Mouse (Mus musculus): ENCODE data around the gene Tmem45b. TPM values are rescaled to one million over a fixed set of nuclear protein-coding genes. Genes with fewer than 3 reads are reported as not detected.

Gene Tmem45b
- polyA plus RNA-seq, 1 experiment from 2014 or later: 0.23 TPM

DNA sequence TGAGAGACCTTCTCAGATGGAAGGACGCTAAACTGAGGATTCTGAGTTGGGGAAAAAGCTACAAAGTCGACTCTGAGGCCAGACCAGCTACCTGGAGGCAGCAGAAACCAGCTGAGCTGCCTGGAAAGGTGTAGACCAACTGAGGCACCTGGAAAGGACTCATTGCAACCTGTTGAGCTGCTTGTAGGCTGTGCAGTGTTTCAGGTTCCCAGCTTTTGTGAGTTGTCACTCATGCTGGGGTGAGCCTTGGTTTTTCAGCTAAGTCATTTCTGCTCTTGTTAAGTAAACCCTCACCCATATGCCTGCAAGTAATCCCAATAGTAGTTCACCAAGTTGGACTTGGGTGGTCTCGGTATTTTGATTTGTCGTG, 78.8 kb downstream of the Tmem45b start:
- Histone ChIP-seq H3K9me3 (ENCODE audit: control insufficient read depth, low read length) (no peaks in the 10 kb centered on the region), H3K27ac (ENCODE audit: low read length) (no peak overlapping the region), H3K4me1 (replicated peaks; ENCODE audit: control insufficient read depth, insufficient read depth, low read length) (peaks cover 18% of the 10 kb centered on the region), H3K36me3 (ENCODE audit: control insufficient read depth, insufficient read depth) (peaks cover 3% of the 10 kb centered on the region; the same call in 1 of the 2 replicates), H3K27me3 (replicated peaks; ENCODE audit: control insufficient read depth, insufficient read depth, low read length) (no peaks in the 10 kb centered on the region), H3K4me3 (replicated peaks; ENCODE audit: low read length) (peak overlapping the region; percentile 85), H3K9ac (replicated peaks; ENCODE audit: low read depth, low read length) (peak overlapping the region; percentile 81), H3K4me2 (ENCODE audit: low read length) (peak overlapping the region; percentile 58)
- no peak; the same call in 1 of the 2 replicates for ATAC-seq
- WGBS: 26% methylated on average over 4 of the region's 4 CpGs

DNA sequence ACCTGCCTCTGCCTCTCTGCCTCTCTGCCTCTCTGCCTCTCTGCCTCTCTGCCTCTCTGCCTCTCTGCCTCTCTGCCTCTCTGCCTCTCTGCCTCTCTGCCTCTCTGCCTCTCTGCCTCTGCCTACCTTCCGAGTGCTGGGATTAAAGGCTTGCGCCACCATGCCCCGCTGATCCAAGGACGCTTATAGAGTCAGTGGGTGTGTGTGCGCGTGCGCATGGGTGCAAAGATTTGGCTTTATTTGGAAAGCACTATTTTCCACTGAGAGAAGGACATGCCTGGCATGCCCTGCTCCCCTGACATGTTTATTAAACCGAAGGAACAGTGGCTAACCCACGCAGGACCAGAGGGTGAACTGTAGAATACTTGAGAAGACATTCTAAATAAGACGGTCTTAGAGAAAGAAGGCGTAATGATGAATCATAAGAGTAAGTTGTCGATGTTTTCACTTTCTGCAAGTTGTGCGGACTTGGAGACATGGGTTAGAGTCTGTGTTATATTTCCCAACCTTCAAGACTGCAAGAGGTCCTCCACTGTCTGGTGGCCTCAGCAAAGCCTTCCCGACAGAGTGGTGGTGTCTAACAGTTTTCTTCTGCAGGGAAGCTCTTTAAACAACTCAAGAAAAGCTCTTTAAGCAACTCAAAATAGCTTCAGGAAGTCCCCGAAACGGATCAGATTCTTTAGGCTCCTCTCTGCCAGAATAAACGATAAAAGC, 79.3 kb downstream of the Tmem45b start:
- H3K9ac ChIP-seq (replicated peaks; ENCODE audit: low read depth, low read length): no peak overlapping the region
- ATAC-seq: no peak
- no peaks in the 10 kb centered on the region for H3K9me3 ChIP-seq (ENCODE audit: control insufficient read depth, low read length)
- no peak overlapping the region for H3K4me3 ChIP-seq (replicated peaks; ENCODE audit: low read length)
- H3K36me3 ChIP-seq (ENCODE audit: control insufficient read depth, insufficient read depth): peaks cover 3% of the 10 kb centered on the region; the same call in 1 of the 2 replicates
- WGBS: 81% methylated on average over 17 of the region's 17 CpGs
- H3K4me1 ChIP-seq (replicated peaks; ENCODE audit: control insufficient read depth, insufficient read depth, low read length): peaks cover 18% of the 10 kb centered on the region
- no peak overlapping the region; the same call in 1 of the 2 replicates for H3K4me2 ChIP-seq (ENCODE audit: low read length)
- no peaks in the 10 kb centered on the region for H3K27me3 ChIP-seq (replicated peaks; ENCODE audit: control insufficient read depth, insufficient read depth, low read length)
- H3K27ac ChIP-seq (ENCODE audit: low read length): no peak overlapping the region

DNA sequence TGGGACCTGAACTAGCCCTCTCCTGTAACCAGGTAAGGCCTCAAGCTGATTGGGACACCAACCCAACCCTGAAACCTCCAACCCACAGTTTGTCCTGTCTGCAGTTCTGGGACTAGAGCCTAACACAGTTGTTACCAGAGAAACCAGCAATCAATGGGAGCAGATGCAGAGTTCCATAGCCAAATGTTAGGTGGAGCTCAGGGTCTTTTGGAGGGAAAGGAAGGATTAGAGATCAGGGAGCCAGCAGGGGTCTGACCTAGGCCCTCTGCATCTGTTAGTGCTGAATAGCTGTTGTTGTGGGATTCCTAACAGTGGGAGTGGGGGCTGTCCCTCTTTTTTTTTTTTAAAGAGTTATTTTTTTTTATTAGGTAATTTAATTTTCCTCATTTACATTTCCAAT, 87.6 kb downstream of the Tmem45b start:
- no peak for ATAC-seq
- 0 out of 2 replicates have a peak, but pooled peaks cover 4% of the 10 kb centered on the region for H3K9me3 ChIP-seq (ENCODE audit: control insufficient read depth, low read length)

More for the DNA sequence above, 87.6 kb downstream of the Tmem45b start:
- no peak overlapping the region for H3K4me2 ChIP-seq (ENCODE audit: low read length)
- H3K4me3 ChIP-seq (replicated peaks; ENCODE audit: low read length): no peak overlapping the region
- no peak overlapping the region for H3K9ac ChIP-seq (replicated peaks; ENCODE audit: low read depth, low read length)
- H3K4me1 ChIP-seq (replicated peaks; ENCODE audit: control insufficient read depth, insufficient read depth, low read length): no peaks in the 10 kb centered on the region
- H3K27me3 ChIP-seq (replicated peaks; ENCODE audit: control insufficient read depth, insufficient read depth, low read length): no peaks in the 10 kb centered on the region
- no peak overlapping the region for H3K27ac ChIP-seq (ENCODE audit: low read length)
- H3K36me3 ChIP-seq (ENCODE audit: control insufficient read depth, insufficient read depth): peaks cover 8% of the 10 kb centered on the region

Other genes with a start within 250 kb of the Tmem45b start
- 9.8 and 12.1 TPM in 2 replicates for gene Prdm10, start 183.9 kb downstream of the Tmem45b start, polyA plus RNA-seq (2015; fragmentation: Nextera tagmentation; extraction: Ambion mirVana)
- gene Nfrkb, start 78.3 kb downstream of the Tmem45b start, polyA plus RNA-seq (2015; fragmentation: Nextera tagmentation; extraction: Ambion mirVana): 29.0 and 31.9 TPM in 2 replicates

Measured in forebrain, embryonic 16.5 days (tissue).